ENCODE assay signal across 8 mouse cellular contexts in the genomic region with DNA sequence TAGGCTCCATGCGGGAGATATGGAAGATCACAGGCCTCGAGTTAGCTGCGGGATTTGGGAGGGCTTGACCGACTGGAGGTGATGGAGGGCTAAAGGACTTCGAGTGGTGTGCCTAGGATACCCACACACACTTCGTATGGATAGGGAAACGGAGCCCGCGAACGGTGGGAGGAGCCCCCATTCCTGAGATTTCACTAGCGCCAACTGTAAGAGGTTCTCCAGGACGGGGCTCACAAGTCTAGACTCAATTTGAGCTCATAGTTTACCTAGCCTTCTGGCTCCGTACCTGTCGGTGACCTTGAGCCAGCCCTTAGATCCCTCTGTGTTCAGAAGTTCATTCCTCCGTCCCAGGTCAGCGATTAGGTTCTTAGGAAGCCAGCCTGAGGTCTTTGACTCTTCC. TPM values are rescaled to one million over a fixed set of nuclear protein-coding genes. Genes with fewer than 3 reads are reported as not detected.
A peak's percentile ranks its signal among the peaks of the same experiment; 100 is the strongest.
DNase-seq lines count a peak whose midpoint lies in the region; ATAC-seq and TF ChIP-seq lines count a peak whose summit lies in the region.

No protein-coding gene starts in this region.

- no peak for DNase-seq in kidney, postnatal 4 days
- DNase-seq in liver, embryonic 14.5 days (ENCODE audit: low read depth in 3 of 3, low spot score in 3 of 3), result no peak
- DNase-seq in urinary bladder, adult 2 months (ENCODE audit: low spot score), result no peak
- no peak for DNase-seq in Muller cell, postnatal 12 days (ENCODE audit: inconsistent ontology term)
- no peak for DNase-seq in left cerebral cortex, postnatal 14 days (ENCODE audit: low spot score in 2 of 2)

- intact Hi-C loops in left cerebral cortex, postnatal 14 days (cut with DNase I), result no loop called here

- no peak for TF ChIP-seq EP300 in liver, embryonic 14.5 days (IDR thresholded peaks at IDR 0.05; ENCODE audit: low read depth)

- H3K9ac ChIP-seq in kidney, embryonic 15.5 days, result peak overlapping the region; percentile 72
- peak overlapping the region; percentile 78 for H3K9ac ChIP-seq in forebrain, embryonic 16.5 days (replicated peaks; ENCODE audit: low read depth, low read length)
- H3K9ac ChIP-seq in liver, embryonic 14.5 days (replicated peaks), result peak overlapping the region; percentile 91
- H3K9ac ChIP-seq in stomach, embryonic 14.5 days (replicated peaks; ENCODE audit: low read depth, low read length), result peak overlapping the region; percentile 59

- peak overlapping the region; percentile 75 for H3K4me3 ChIP-seq in kidney, embryonic 15.5 days (replicated peaks)
- peak overlapping the region; percentile 76 for H3K4me3 ChIP-seq in forebrain, embryonic 16.5 days (replicated peaks; ENCODE audit: low read length)
- H3K4me3 ChIP-seq in liver, embryonic 14.5 days (ENCODE audit: insufficient read depth in 1 of 2, low read depth in 2 of 2, low read length in 2 of 2), result peak overlapping the region; percentile 75 to 91
- peak overlapping the region; percentile 63 for H3K4me3 ChIP-seq in stomach, embryonic 14.5 days (ENCODE audit: low read depth, low read length)

- H3K36me3 ChIP-seq in kidney, embryonic 15.5 days, result peaks cover 21% of the 10 kb centered on the region
- H3K36me3 ChIP-seq in forebrain, embryonic 16.5 days (ENCODE audit: control insufficient read depth, insufficient read depth), result peaks cover 5% of the 10 kb centered on the region; the same call in 1 of the 2 replicates
- peaks cover 12% of the 10 kb centered on the region for H3K36me3 ChIP-seq in liver, embryonic 14.5 days (replicated peaks; ENCODE audit: control insufficient read depth, insufficient read depth, low read depth)
- peaks cover 13% of the 10 kb centered on the region for H3K36me3 ChIP-seq in stomach, embryonic 14.5 days (ENCODE audit: control insufficient read depth, insufficient read depth, low read length)

- TF ChIP-seq CTCF in liver, embryonic 14.5 days (IDR thresholded peaks at IDR 0.05; ENCODE audit: low read depth), result no peak

- WGBS in kidney, embryonic 15.5 days, result 6% methylated on average over 16 of the region's 16 CpGs
- 12% methylated on average over 16 of the region's 16 CpGs for WGBS in forebrain, embryonic 16.5 days
- 13% methylated on average over 16 of the region's 16 CpGs for WGBS in liver, embryonic 14.5 days (ENCODE audit: insufficient replicate concordance)
- WGBS in stomach, embryonic 14.5 days, result 7% methylated on average over 16 of the region's 16 CpGs

- no peaks in the 10 kb centered on the region for H3K9me3 ChIP-seq in kidney, embryonic 15.5 days (replicated peaks)
- H3K9me3 ChIP-seq in forebrain, embryonic 16.5 days (ENCODE audit: control insufficient read depth, low read length), result no peaks in the 10 kb centered on the region
- no peaks in the 10 kb centered on the region for H3K9me3 ChIP-seq in liver, embryonic 14.5 days (ENCODE audit: control insufficient read depth, low read length)
- no peaks in the 10 kb centered on the region for H3K9me3 ChIP-seq in stomach, embryonic 14.5 days (ENCODE audit: control insufficient read depth, low read depth, low read length)

- H3K27ac ChIP-seq in kidney, embryonic 15.5 days, result peak overlapping the region; percentile 92
- H3K27ac ChIP-seq in forebrain, embryonic 16.5 days (ENCODE audit: low read length), result peak overlapping the region; percentile 17; the same call in 1 of the 2 replicates
- H3K27ac ChIP-seq in liver, embryonic 14.5 days, result peak overlapping the region; percentile 68
- peak overlapping the region; percentile 59; the same call in 1 of the 2 replicates for H3K27ac ChIP-seq in stomach, embryonic 14.5 days (ENCODE audit: low read length)

- peaks cover 16% of the 10 kb centered on the region for H3K27me3 ChIP-seq in kidney, embryonic 15.5 days
- H3K27me3 ChIP-seq in forebrain, embryonic 16.5 days (replicated peaks; ENCODE audit: control insufficient read depth, insufficient read depth, low read length), result no peaks in the 10 kb centered on the region
- H3K27me3 ChIP-seq in liver, embryonic 14.5 days (ENCODE audit: control insufficient read depth, insufficient read depth, low read length), result peaks cover 3% of the 10 kb centered on the region; the same call in 1 of the 2 replicates
- H3K27me3 ChIP-seq in stomach, embryonic 14.5 days (ENCODE audit: control insufficient read depth, insufficient read depth, low read length), result no peaks in the 10 kb centered on the region

- peak; percentile 4; the same call in 1 of the 2 replicates for ATAC-seq in kidney, embryonic 15.5 days (replicated peaks; ENCODE audit: low FRiP score)
- ATAC-seq in forebrain, embryonic 16.5 days, result peak; percentile 24
- peak; percentile 0; the same call in 1 of the 2 replicates for ATAC-seq in liver, embryonic 14.5 days (ENCODE audit: insufficient read depth)
- no peak for ATAC-seq in stomach, embryonic 14.5 days (ENCODE audit: insufficient number of reproducible peaks, insufficient read depth, low FRiP score, low read depth)

- H3K4me2 ChIP-seq in kidney, embryonic 15.5 days, result peak overlapping the region; percentile 88
- peak overlapping the region; percentile 68 for H3K4me2 ChIP-seq in forebrain, embryonic 16.5 days (ENCODE audit: low read length)
- H3K4me2 ChIP-seq in liver, embryonic 14.5 days (ENCODE audit: low read depth), result peak overlapping the region; percentile 84
- peak overlapping the region; percentile 73 for H3K4me2 ChIP-seq in stomach, embryonic 14.5 days (replicated peaks; ENCODE audit: low read depth, low read length)

- peaks cover 30% of the 10 kb centered on the region for H3K4me1 ChIP-seq in kidney, embryonic 15.5 days
- peaks cover 16% of the 10 kb centered on the region for H3K4me1 ChIP-seq in forebrain, embryonic 16.5 days (replicated peaks; ENCODE audit: control insufficient read depth, insufficient read depth, low read length)
- peaks cover 36 to 46% of the 10 kb centered on the region in 2 experiments for H3K4me1 ChIP-seq in liver, embryonic 14.5 days (replicated peaks; ENCODE audit: control insufficient read depth in 2 of 2, insufficient read depth in 2 of 2, low read length in 1 of 2)
- H3K4me1 ChIP-seq in stomach, embryonic 14.5 days (ENCODE audit: control insufficient read depth, insufficient read depth, low read length), result peaks cover 18% of the 10 kb centered on the region; the same call in 1 of the 2 replicates

RNA-seq across cellular contexts. Expression of a gene that starts 1.2 kb away (rescaled TPM):
- polyA plus RNA-seq in kidney, embryonic 15.5 days (2015; fragmentation: Nextera tagmentation; extraction: Ambion mirVana), result 11.1 and 14.1 TPM in 2 replicates
- 9.2 and 11.1 TPM in 2 replicates for polyA plus RNA-seq in forebrain, embryonic 16.5 days (2015; fragmentation: Nextera tagmentation; extraction: Ambion mirVana)
- 2.8 and 3.3 TPM in 2 replicates for polyA plus RNA-seq in liver, embryonic 14.5 days (2012; rRNA removed)
- 4.9 and 6.0 TPM in 2 replicates for polyA plus RNA-seq in liver, embryonic 14.5 days (2014; fragmentation: Nextera tagmentation; extraction: Ambion mirVana)
- polyA plus RNA-seq in stomach, embryonic 14.5 days (2014; fragmentation: Nextera tagmentation; extraction: Ambion mirVana), result 8.0 and 9.5 TPM in 2 replicates
- polyA plus RNA-seq in urinary bladder, adult 2 months (2012; rRNA removed), result 11.7 and 14.7 TPM in 2 replicates
- 10 to 100 TPM in 1 of 2 experiments, 1 to 10 TPM in 1; 6.7 to 11.1 TPM for total RNA-seq in left cerebral cortex, postnatal 14 days (2021)

RNA-seq across cellular contexts. Expression of a gene that starts 7.4 kb away (rescaled TPM):
- polyA plus RNA-seq in kidney, embryonic 15.5 days (2015; fragmentation: Nextera tagmentation; extraction: Ambion mirVana), result 7.8 and 8.3 TPM in 2 replicates
- polyA plus RNA-seq in forebrain, embryonic 16.5 days (2015; fragmentation: Nextera tagmentation; extraction: Ambion mirVana), result 1.4 and 1.7 TPM in 2 replicates
- 5.1 and 6.2 TPM in 2 replicates for polyA plus RNA-seq in liver, embryonic 14.5 days (2012; rRNA removed)
- 7.3 and 8.0 TPM in 2 replicates for polyA plus RNA-seq in liver, embryonic 14.5 days (2014; fragmentation: Nextera tagmentation; extraction: Ambion mirVana)
- 24.8 and 27.8 TPM in 2 replicates for polyA plus RNA-seq in stomach, embryonic 14.5 days (2014; fragmentation: Nextera tagmentation; extraction: Ambion mirVana)
- polyA plus RNA-seq in urinary bladder, adult 2 months (2012; rRNA removed), result 50.7 and 54.4 TPM in 2 replicates
- 1 to 10 TPM; 2.4 to 2.7 TPM for total RNA-seq in left cerebral cortex, postnatal 14 days (2021)

RNA-seq across cellular contexts. Expression of a gene that starts 41.1 kb away (rescaled TPM):
- polyA plus RNA-seq in kidney, embryonic 15.5 days (2015; fragmentation: Nextera tagmentation; extraction: Ambion mirVana), result 10.9 and 11.8 TPM in 2 replicates
- polyA plus RNA-seq in forebrain, embryonic 16.5 days (2015; fragmentation: Nextera tagmentation; extraction: Ambion mirVana), result 15.6 and 18.8 TPM in 2 replicates
- 3.1 and 3.3 TPM in 2 replicates for polyA plus RNA-seq in liver, embryonic 14.5 days (2012; rRNA removed)
- polyA plus RNA-seq in liver, embryonic 14.5 days (2014; fragmentation: Nextera tagmentation; extraction: Ambion mirVana), result 2.2 and 3.5 TPM in 2 replicates
- 12.4 and 12.9 TPM in 2 replicates for polyA plus RNA-seq in stomach, embryonic 14.5 days (2014; fragmentation: Nextera tagmentation; extraction: Ambion mirVana)
- polyA plus RNA-seq in urinary bladder, adult 2 months (2012; rRNA removed), result 19.7 and 20.0 TPM in 2 replicates
- 10 to 100 TPM; 16.5 to 16.6 TPM for total RNA-seq in left cerebral cortex, postnatal 14 days (2021)

RNA-seq across cellular contexts. Expression of a gene that starts 43.3 kb away (rescaled TPM):
- 0.81 and 0.90 TPM in 2 replicates for polyA plus RNA-seq in kidney, embryonic 15.5 days (2015; fragmentation: Nextera tagmentation; extraction: Ambion mirVana)
- polyA plus RNA-seq in forebrain, embryonic 16.5 days (2015; fragmentation: Nextera tagmentation; extraction: Ambion mirVana), result 3.3 and 5.4 TPM in 2 replicates
- 0.05 and 0.07 TPM in 2 replicates for polyA plus RNA-seq in liver, embryonic 14.5 days (2012; rRNA removed)
- 0.20 TPM in 1 of 2 replicates, not detected in the other for polyA plus RNA-seq in liver, embryonic 14.5 days (2014; fragmentation: Nextera tagmentation; extraction: Ambion mirVana)
- 0.13 and 0.19 TPM in 2 replicates for polyA plus RNA-seq in stomach, embryonic 14.5 days (2014; fragmentation: Nextera tagmentation; extraction: Ambion mirVana)
- polyA plus RNA-seq in urinary bladder, adult 2 months (2012; rRNA removed), result 1.7 and 1.9 TPM in 2 replicates
- 1 to 10 TPM; 2.4 to 3.4 TPM for total RNA-seq in left cerebral cortex, postnatal 14 days (2021)

Comparison
In these comparisons a context has a peak if more than half of its experiments do, and no peak if none do; other contexts are left out.
1. H3K27ac ChIP-seq: peak in every context shown above with its lines; median percentile 92 in kidney, embryonic 15.5 days; 68 in liver, embryonic 14.5 days; 59 in stomach, embryonic 14.5 days; 17 in forebrain, embryonic 16.5 days.